Mouse (Mus musculus) inflammation-experienced regulatory T-cells, adult 6 months (primary cell): Measurements from ENCODE around the gene Dclre1a. TPM values are rescaled to one million over a fixed set of nuclear protein-coding genes. Genes with fewer than 3 reads are reported as not detected.
A peak's percentile ranks its signal among the peaks of the same experiment; 100 is the strongest.
"Not testable (repeated sequence)": the region's sequence is repeated elsewhere in the genome, so short reads cannot be mapped to it uniquely, and the experiment has no call there.

ENCODE experiments used
- ATAC-seq: one replicate; pipeline ENCODE4 v1.8.0; 2017
- polyA plus RNA-seq, 3 experiments: library from polyadenylated mRNA; unstranded; fragments of 100-300 nt; shearing (Covaris generic); gene quantifications; one replicate each; pipeline ENCODE4 v1.2.1; 2017

The Dclre1a gene
- polyA plus RNA-seq, 3 experiments from 2014 or later = 8.0 to 15.1 (median 8.9) TPM

- ATAC-seq = peak; percentile 63
These were observed 409 bp upstream of the Dclre1a start, which contains the start of gene Nhlrc2 for GRCm38 (mm10) chr19:56548230-56549032. Nhlrc2 (plus strand) TSS chr19:56548261.

GRCm38 (mm10) chr19:56546031-56546430 is 2.0 kb downstream of the Dclre1a start:
- ATAC-seq = no peak

GRCm38 (mm10) chr19:56544681-56545388 is 3.2 kb downstream of the Dclre1a start:
- ATAC-seq = no peak

- no peak for ATAC-seq
These were observed 4.7 kb downstream of the Dclre1a start for GRCm38 (mm10) chr19:56543320-56543719.

GRCm38 (mm10) chr19:56535765-56536164 is 12.3 kb downstream of the Dclre1a start:
- ATAC-seq = no peak

- ATAC-seq = no peak
These were observed 13.0 kb downstream of the Dclre1a start for GRCm38 (mm10) chr19:56535064-56535463.

- ATAC-seq = no peak
These were observed 13.7 kb downstream of the Dclre1a start for GRCm38 (mm10) chr19:56534337-56534736.

GRCm38 (mm10) chr19:56533291-56534071 is 14.5 kb downstream of the Dclre1a start:
- ATAC-seq = no peak

GRCm38 (mm10) chr19:56531251-56531650 is 16.8 kb downstream of the Dclre1a start:
- no peak for ATAC-seq

GRCm38 (mm10) chr19:56530529-56530928 is 17.5 kb downstream of the Dclre1a start:
- peak; percentile 97 for ATAC-seq

GRCm38 (mm10) chr19:56519408-56519807 is 28.6 kb downstream of the Dclre1a start:
- ATAC-seq = not testable (repeated sequence)

GRCm38 (mm10) chr19:56513527-56513926 is 34.5 kb downstream of the Dclre1a start:
- ATAC-seq = not testable (repeated sequence)

GRCm38 (mm10) chr19:56511207-56511606 is 36.8 kb downstream of the Dclre1a start:
- not testable (repeated sequence) for ATAC-seq

GRCm38 (mm10) chr19:56503525-56503924 is 44.5 kb downstream of the Dclre1a start:
- not testable (repeated sequence) for ATAC-seq

GRCm38 (mm10) chr19:56503069-56503468 is 45.0 kb downstream of the Dclre1a start:
- peak; percentile 35 for ATAC-seq

- not testable (repeated sequence) for ATAC-seq
These were observed 53.9 kb downstream of the Dclre1a start for GRCm38 (mm10) chr19:56494157-56494556.

GRCm38 (mm10) chr19:56489601-56490000 is 58.4 kb downstream of the Dclre1a start:
- no peak for ATAC-seq

GRCm38 (mm10) chr19:56487339-56487738 is 60.7 kb downstream of the Dclre1a start:
- no peak for ATAC-seq

GRCm38 (mm10) chr19:56486926-56487325 is 61.1 kb downstream of the Dclre1a start:
- ATAC-seq = no peak

- ATAC-seq = no peak
These were observed 62.4 kb downstream of the Dclre1a start for GRCm38 (mm10) chr19:56485376-56486271.

GRCm38 (mm10) chr19:56484630-56485375 is 63.2 kb downstream of the Dclre1a start:
- ATAC-seq = no peak
